ENCODE assay signal across 9 mouse cellular contexts in the genomic region with DNA sequence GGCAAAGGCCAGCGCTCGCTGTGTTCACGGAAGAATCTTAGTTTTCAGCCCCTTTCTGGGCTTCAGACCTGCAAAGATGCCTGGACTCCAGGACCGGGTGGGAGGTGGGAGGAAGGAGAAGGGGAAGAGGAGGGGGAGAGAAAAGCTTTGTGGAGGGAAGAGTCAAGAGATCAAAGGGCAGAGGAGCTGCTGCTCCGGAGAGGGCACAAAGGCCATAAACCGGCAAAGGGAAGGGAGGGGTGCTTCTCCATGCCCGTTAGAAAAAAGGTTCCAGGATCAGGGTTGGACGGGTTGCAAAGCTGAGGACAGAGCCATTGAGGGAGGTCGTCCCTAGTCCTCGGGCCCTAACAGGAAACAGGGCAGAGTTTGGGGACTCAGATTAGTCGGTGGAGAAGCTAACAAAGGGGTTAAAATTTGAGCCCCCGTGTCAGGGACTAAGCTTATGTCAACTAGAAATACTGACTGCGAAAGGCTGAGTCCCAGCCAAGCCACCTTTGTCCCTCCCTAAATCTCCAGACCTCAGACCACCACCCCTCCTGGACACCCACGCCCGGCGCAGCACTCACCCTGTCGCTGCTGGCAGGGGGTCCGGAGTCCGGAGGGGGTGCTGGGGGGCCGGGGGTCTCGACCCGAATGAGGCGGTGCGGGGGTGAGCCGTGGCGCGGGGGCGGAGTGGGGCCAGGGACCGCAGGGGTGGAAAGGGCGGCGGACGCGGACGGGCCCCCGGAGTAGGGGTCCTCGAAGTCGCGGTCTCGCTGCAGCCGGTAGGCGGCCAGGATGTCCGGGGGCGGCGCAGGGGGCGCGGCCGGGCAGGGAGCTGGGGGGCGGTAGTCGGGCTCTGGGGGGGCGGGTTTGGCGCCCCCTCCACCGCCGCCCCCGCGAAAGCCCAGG. TPM values are rescaled to one million over a fixed set of nuclear protein-coding genes. Genes with fewer than 3 reads are reported as not detected.
DNase-seq lines count a peak whose midpoint lies in the region; ATAC-seq and TF ChIP-seq lines count a peak whose summit lies in the region.
"Had no signal": no experiment of that assay in that cellular context is flagged by ENCODE, and none has a peak within 500 bp of the region (broad histone marks: within the 10 kb centered on the region; RNA-seq: fewer than 3 reads in every experiment).

No protein-coding gene starts in this region.

- peak in 1 of 2 experiments; percentile 36 for DNase-seq in heart, adult 2 months
- DNase-seq in heart, adult 8-10 months (ENCODE audit: low spot score) = no peak
- DNase-seq in NIH3T3 (ENCODE audit: low read depth) = peak; percentile 16
- DNase-seq in kidney, adult 11 months = peak; percentile 44
- DNase-seq in stomach, postnatal 0 days (ENCODE audit: low spot score) = no peak
- no peak for DNase-seq in right cerebral cortex, adult 2 months (ENCODE audit: low spot score in 2 of 2)

- no peaks in the 10 kb centered on the region for H3K9me3 ChIP-seq in lung, embryonic 16.5 days (ENCODE audit: control insufficient read depth, low read length)
- no peaks in the 10 kb centered on the region for H3K9me3 ChIP-seq in stomach, postnatal 0 days (ENCODE audit: control insufficient read depth, low read length)

- 7% methylated on average over 33 of the region's 55 CpGs for WGBS in heart, adult 2 months
- 2% methylated on average over 18 of the region's 55 CpGs for WGBS in lung, embryonic 16.5 days
- WGBS in stomach, postnatal 0 days = 6% methylated on average over 26 of the region's 55 CpGs

- H3K79me2 ChIP-seq in heart, adult 2 months (replicated peaks; ENCODE audit: control insufficient read depth, insufficient read depth, low read length) = no peaks in the 10 kb centered on the region

- TF ChIP-seq POLR2A in heart, adult 2 months (IDR thresholded peaks at IDR 0.05; ENCODE audit: insufficient read depth, low read depth, low read length) = no peak
- no peak for TF ChIP-seq POLR2A in embryonic fibroblast, embryonic 13.5 days (IDR thresholded peaks at IDR 0.05; ENCODE audit: low read depth, low read length)

- H3K4me2 ChIP-seq in lung, embryonic 16.5 days (ENCODE audit: low read depth, low read length) = peak overlapping the region; percentile 88
- H3K4me2 ChIP-seq in stomach, postnatal 0 days (replicated peaks; ENCODE audit: low read depth) = peak overlapping the region; percentile 97

- TF ChIP-seq CTCF in heart, adult 2 months (IDR thresholded peaks at IDR 0.05) = peak; percentile 42
- no peak for TF ChIP-seq CTCF in embryonic fibroblast, embryonic 13.5 days (IDR thresholded peaks at IDR 0.05; ENCODE audit: borderline replicate concordance, insufficient read depth, low read length)
- TF ChIP-seq CTCF in stomach, postnatal 0 days (IDR thresholded peaks at IDR 0.05; ENCODE audit: low read depth) = peak; percentile 33; the same call in 1 of the 2 replicates

- no peaks in the 10 kb centered on the region for H3K27me3 ChIP-seq in heart, adult 2 months (ENCODE audit: control insufficient read depth, insufficient read depth, low read length)
- H3K27me3 ChIP-seq in lung, embryonic 16.5 days (ENCODE audit: control insufficient read depth, insufficient read depth, low read depth, low read length) = peaks cover 5% of the 10 kb centered on the region; the same call in 1 of the 2 replicates
- no peaks in the 10 kb centered on the region for H3K27me3 ChIP-seq in stomach, postnatal 0 days (ENCODE audit: control insufficient read depth, insufficient read depth, low read length)

- no peaks in the 10 kb centered on the region for H3K36me3 ChIP-seq in heart, adult 2 months (ENCODE audit: control insufficient read depth, insufficient read depth, low read length)
- no peaks in the 10 kb centered on the region for H3K36me3 ChIP-seq in lung, embryonic 16.5 days (ENCODE audit: control insufficient read depth, insufficient read depth, low read length)
- H3K36me3 ChIP-seq in stomach, postnatal 0 days (ENCODE audit: control insufficient read depth, insufficient read depth, low read length) = no peaks in the 10 kb centered on the region

- H3K9ac ChIP-seq in heart, adult 2 months (ENCODE audit: low read depth, low read length) = peak overlapping the region; percentile 72
- peak overlapping the region; percentile 90 for H3K9ac ChIP-seq in lung, embryonic 16.5 days (ENCODE audit: low read length)
- H3K9ac ChIP-seq in stomach, postnatal 0 days (ENCODE audit: low read length) = peak overlapping the region; percentile 82

- H3K27ac ChIP-seq in heart, adult 2 months = peak overlapping the region; percentile 77
- H3K27ac ChIP-seq in embryonic fibroblast, embryonic 13.5 days (ENCODE audit: insufficient read depth, low read length) = no peak overlapping the region
- H3K27ac ChIP-seq in lung, embryonic 16.5 days (ENCODE audit: low read length) = peak overlapping the region; percentile 47
- peak overlapping the region; percentile 49; the same call in 1 of the 2 replicates for H3K27ac ChIP-seq in stomach, postnatal 0 days (replicated peaks)
- H3K27ac ChIP-seq: macrophage had no signal

- H3K4me1 ChIP-seq in heart, adult 2 months (ENCODE audit: control insufficient read depth, insufficient read depth, low read length) = peaks cover 4% of the 10 kb centered on the region
- peaks cover 4% of the 10 kb centered on the region; the same call in 1 of the 2 replicates for H3K4me1 ChIP-seq in embryonic fibroblast, embryonic 13.5 days (ENCODE audit: control insufficient read depth, insufficient read depth, low read length)
- peaks cover 16% of the 10 kb centered on the region for H3K4me1 ChIP-seq in lung, embryonic 16.5 days (replicated peaks; ENCODE audit: control insufficient read depth, insufficient read depth, low read length)
- H3K4me1 ChIP-seq in stomach, postnatal 0 days (replicated peaks; ENCODE audit: control insufficient read depth, insufficient read depth) = no peaks in the 10 kb centered on the region

- TF ChIP-seq EP300 in heart, adult 2 months (IDR thresholded peaks at IDR 0.05; ENCODE audit: insufficient read depth, low read depth, low read length) = no peak
- TF ChIP-seq EP300 in stomach, postnatal 0 days (optimal IDR thresholded peaks at IDR 0.05) = no peak

- intact Hi-C loops in heart, adult 2 months (cut with DNase I) = loop anchor here (2.0 kb wide), 1 partner anchor 20 kb away; no protein-coding TSS in a partner anchor

- peak; percentile 80 for ATAC-seq in lung, embryonic 16.5 days (ENCODE audit: low read depth)
- peak; percentile 62 for ATAC-seq in stomach, postnatal 0 days (ENCODE audit: low FRiP score, low TSS enrichment)

- H3K4me3 ChIP-seq in heart, adult 2 months = peak overlapping the region; percentile 53
- peak overlapping the region; percentile 60 for H3K4me3 ChIP-seq in embryonic fibroblast, embryonic 13.5 days (ENCODE audit: insufficient read depth, low read length)
- peak overlapping the region; percentile 92 for H3K4me3 ChIP-seq in lung, embryonic 16.5 days (ENCODE audit: low read length)
- peak overlapping the region; percentile 79 for H3K4me3 ChIP-seq in stomach, postnatal 0 days (ENCODE audit: low read depth, low read length)

RNA-seq across cellular contexts. Expression of a gene that starts 0.6 kb away (rescaled TPM):
- total RNA-seq in heart, adult 2 months (2021) = 1 to 10 TPM; 3.5 to 5.3 TPM
- polyA plus RNA-seq in heart, adult 2 months (2012; rRNA removed) = 3.5 and 5.6 TPM in 2 replicates
- 1 to 10 TPM; 4.4 to 7.3 (median 5.7) TPM for total RNA-seq in heart, adult 8-10 months (2022)
- 10.6 and 12.3 TPM in 2 replicates for polyA plus RNA-seq in embryonic fibroblast, embryonic 13.5 days (2011; ENCODE audit: insufficient read length, low read depth, missing spikeins)
- polyA plus RNA-seq in lung, embryonic 16.5 days (2015; fragmentation: Nextera tagmentation; extraction: Ambion mirVana) = 2.5 and 2.9 TPM in 2 replicates
- polyA plus RNA-seq in stomach, postnatal 0 days (2015; fragmentation: Nextera tagmentation; extraction: Ambion mirVana) = 1.6 and 1.7 TPM in 2 replicates

RNA-seq across cellular contexts. Expression of a gene that starts 52.9 kb away (rescaled TPM):
- under 1 TPM; 0.10 to 0.34 TPM for total RNA-seq in heart, adult 2 months (2021)
- 0.51 and 0.73 TPM in 2 replicates for polyA plus RNA-seq in heart, adult 2 months (2012; rRNA removed)
- under 1 TPM in 3 of 4 experiments, not detected in 1; 0.20 to 0.28 (median 0.27) TPM for total RNA-seq in heart, adult 8-10 months (2022)
- polyA plus RNA-seq in embryonic fibroblast, embryonic 13.5 days (2011; ENCODE audit: insufficient read length, low read depth, missing spikeins) = not detected in 2 replicates
- 0.03 and 0.16 TPM in 2 replicates for polyA plus RNA-seq in lung, embryonic 16.5 days (2015; fragmentation: Nextera tagmentation; extraction: Ambion mirVana)
- polyA plus RNA-seq in stomach, postnatal 0 days (2015; fragmentation: Nextera tagmentation; extraction: Ambion mirVana) = 3.5 and 4.3 TPM in 2 replicates
- polyA plus RNA-seq: macrophage had no signal

RNA-seq across cellular contexts. Expression of a gene that starts 54.8 kb away (rescaled TPM):
- total RNA-seq in heart, adult 2 months (2021) = under 1 TPM; 0.23 to 0.37 TPM
- polyA plus RNA-seq in heart, adult 2 months (2012; rRNA removed) = 1.1 and 1.5 TPM in 2 replicates
- under 1 TPM in 3 of 4 experiments, not detected in 1; 0.14 to 0.37 (median 0.34) TPM for total RNA-seq in heart, adult 8-10 months (2022)
- 0.48 and 0.58 TPM in 2 replicates for polyA plus RNA-seq in embryonic fibroblast, embryonic 13.5 days (2011; ENCODE audit: insufficient read length, low read depth, missing spikeins)
- 0.30 and 0.51 TPM in 2 replicates for polyA plus RNA-seq in lung, embryonic 16.5 days (2015; fragmentation: Nextera tagmentation; extraction: Ambion mirVana)
- polyA plus RNA-seq in stomach, postnatal 0 days (2015; fragmentation: Nextera tagmentation; extraction: Ambion mirVana) = 17.3 and 19.4 TPM in 2 replicates
- polyA plus RNA-seq: macrophage had no signal

RNA-seq across cellular contexts. Expression of a gene that starts 58.0 kb away (rescaled TPM):
- 10 to 100 TPM; 20.4 to 20.7 TPM for total RNA-seq in heart, adult 2 months (2021)
- polyA plus RNA-seq in heart, adult 2 months (2012; rRNA removed) = 17.6 and 37.8 TPM in 2 replicates
- total RNA-seq in heart, adult 8-10 months (2022) = 10 to 100 TPM; 16.0 to 22.8 (median 19.8) TPM
- polyA plus RNA-seq in embryonic fibroblast, embryonic 13.5 days (2011; ENCODE audit: insufficient read length, low read depth, missing spikeins) = not detected in 2 replicates
- polyA plus RNA-seq in lung, embryonic 16.5 days (2015; fragmentation: Nextera tagmentation; extraction: Ambion mirVana) = 0.14 and 0.24 TPM in 2 replicates
- polyA plus RNA-seq in stomach, postnatal 0 days (2015; fragmentation: Nextera tagmentation; extraction: Ambion mirVana) = 10.6 and 12.9 TPM in 2 replicates

Comparison
In these comparisons a context has a peak if more than half of its experiments do, and no peak if none do; other contexts are left out.
1. DNase-seq: peak in NIH3T3 (single experiment) and kidney, adult 11 months (single experiment); none in heart, adult 8-10 months (single experiment), stomach, postnatal 0 days (single experiment) and right cerebral cortex, adult 2 months (0 of 2).
2. Peak in every context shown above with its lines, with median percentiles within 50 percentile points of each other: H3K4me3 ChIP-seq and H3K9ac ChIP-seq.